8 mouse cellular contexts compared by ENCODE assay signal in genomic region chr13:73732742-73733700, GRCm38 (mm10). TPM values are rescaled to one million over a fixed set of nuclear protein-coding genes. Genes with fewer than 3 reads are reported as not detected.
A peak's percentile ranks its signal among the peaks of the same experiment; 100 is the strongest.
DNase-seq lines count a peak whose midpoint lies in the region; ATAC-seq and TF ChIP-seq lines count a peak whose summit lies in the region.

TSS of gene Slc12a7 (plus strand) at chr13:73733094.

- peak within 1 kb of the TSS; percentile 41 for H3K9ac ChIP-seq in forebrain, embryonic 14.5 days (ENCODE audit: low read length)
- H3K9ac ChIP-seq in hindbrain, postnatal 0 days (replicated peaks; ENCODE audit: low read length) = 0 out of 2 replicates have a peak within 1 kb of the TSS, but pooled peaks have one; percentile 24
- H3K9ac ChIP-seq in lung, embryonic 14.5 days = peak within 1 kb of the TSS; percentile 6; the same call in 1 of the 2 replicates

- H3K27me3 ChIP-seq in C2C12 (ENCODE audit: control insufficient read depth, insufficient read depth, insufficient read length) = no peaks in the 10 kb centered on the region
- peaks cover 10% of the 10 kb centered on the region; the same call in 1 of the 2 replicates for H3K27me3 ChIP-seq in forebrain, embryonic 14.5 days (replicated peaks; ENCODE audit: control insufficient read depth, insufficient read depth, low read length)
- H3K27me3 ChIP-seq in hindbrain, postnatal 0 days (ENCODE audit: insufficient read depth, low read length) = no peaks in the 10 kb centered on the region
- peaks cover 11% of the 10 kb centered on the region; the same call in 1 of the 2 replicates for H3K27me3 ChIP-seq in lung, embryonic 14.5 days (ENCODE audit: insufficient read depth, low read length)

- H3K4me2 ChIP-seq in forebrain, embryonic 14.5 days (ENCODE audit: low read length) = peak within 1 kb of the TSS; percentile 56
- H3K4me2 ChIP-seq in hindbrain, postnatal 0 days (ENCODE audit: low read depth, low read length) = peak within 1 kb of the TSS; percentile 62
- H3K4me2 ChIP-seq in lung, embryonic 14.5 days = peak within 1 kb of the TSS; percentile 63

- 0 out of 2 replicates have a peak, but pooled peaks cover 3% of the 10 kb centered on the region for H3K4me1 ChIP-seq in forebrain, embryonic 14.5 days (ENCODE audit: control insufficient read depth, insufficient read depth, low read length)
- peaks cover 9% of the 10 kb centered on the region for H3K4me1 ChIP-seq in hindbrain, postnatal 0 days (ENCODE audit: insufficient read depth, low read length)
- no peaks in the 10 kb centered on the region for H3K4me1 ChIP-seq in lung, embryonic 14.5 days (ENCODE audit: insufficient read depth)

- no peak within 1 kb of the TSS for H3K27ac ChIP-seq in forebrain, embryonic 14.5 days (ENCODE audit: low read depth, low read length)
- no peak within 1 kb of the TSS for H3K27ac ChIP-seq in hindbrain, postnatal 0 days
- no peak within 1 kb of the TSS for H3K27ac ChIP-seq in lung, embryonic 14.5 days (ENCODE audit: low read depth)

- 5% methylated on average over 41 of the region's 48 CpGs for WGBS in forebrain, embryonic 14.5 days
- WGBS in hindbrain, postnatal 0 days = 4% methylated on average over 46 of the region's 48 CpGs
- WGBS in lung, embryonic 14.5 days = 5% methylated on average over 45 of the region's 48 CpGs

- no peak within 1 kb of the TSS for H3ac ChIP-seq in C2C12 (ENCODE audit: control insufficient read depth, insufficient read length, low read depth)

- no peaks in the 10 kb centered on the region for H3K36me3 ChIP-seq in C2C12 (ENCODE audit: control insufficient read depth, insufficient read depth)
- H3K36me3 ChIP-seq in forebrain, embryonic 14.5 days (ENCODE audit: control insufficient read depth, insufficient read depth, low read length) = no peaks in the 10 kb centered on the region
- H3K36me3 ChIP-seq in hindbrain, postnatal 0 days (ENCODE audit: insufficient read depth, low read length) = no peaks in the 10 kb centered on the region
- no peaks in the 10 kb centered on the region for H3K36me3 ChIP-seq in lung, embryonic 14.5 days (ENCODE audit: insufficient read depth)

- H3K9me3 ChIP-seq in forebrain, embryonic 14.5 days (replicated peaks; ENCODE audit: control insufficient read depth, low read length) = no peaks in the 10 kb centered on the region
- H3K9me3 ChIP-seq in hindbrain, postnatal 0 days (ENCODE audit: low read length) = no peaks in the 10 kb centered on the region
- H3K9me3 ChIP-seq in lung, embryonic 14.5 days (ENCODE audit: low read depth, low read length) = no peaks in the 10 kb centered on the region

- H3K4me3 ChIP-seq in C2C12 (ENCODE audit: insufficient read depth, poor library complexity, severe bottlenecking) = no peak within 1 kb of the TSS
- H3K4me3 ChIP-seq in forebrain, embryonic 14.5 days (ENCODE audit: low read depth, low read length) = peak within 1 kb of the TSS; percentile 29
- peak within 1 kb of the TSS; percentile 30 for H3K4me3 ChIP-seq in hindbrain, postnatal 0 days (ENCODE audit: low read length)
- H3K4me3 ChIP-seq in lung, embryonic 14.5 days (ENCODE audit: low read depth, low read length) = peak within 1 kb of the TSS; percentile 32

- no peaks in the 10 kb centered on the region for H3K79me2 ChIP-seq in C2C12 (ENCODE audit: control insufficient read depth, insufficient read depth)

- ATAC-seq in forebrain, embryonic 14.5 days = peak; percentile 59
- peak; percentile 56 for ATAC-seq in hindbrain, postnatal 0 days
- ATAC-seq in lung, embryonic 14.5 days (ENCODE audit: insufficient read depth) = peak; percentile 71; the same call in 1 of the 2 replicates

- no peak for TF ChIP-seq CTCF in C2C12 (IDR thresholded peaks at IDR 0.05; ENCODE audit: control insufficient read depth, insufficient read depth, insufficient read length)
- TF ChIP-seq CTCF in hindbrain, postnatal 0 days (IDR thresholded peaks at IDR 0.05; ENCODE audit: low read depth) = no peak
- no peak for TF ChIP-seq CTCF in lung, embryonic 14.5 days (IDR thresholded peaks at IDR 0.05; ENCODE audit: low read depth)

- peak; percentile 69 for DNase-seq in ZHBTc4 (ENCODE audit: low read depth, low spot score)
- peak; percentile 11 for DNase-seq in forebrain, embryonic 14.5 days (ENCODE audit: low spot score)
- peak; percentile 8 for DNase-seq in hindbrain, postnatal 0 days (ENCODE audit: low spot score)
- DNase-seq in lung, embryonic 14.5 days = peak; percentile 51
- DNase-seq in retina, postnatal 1 day = peak; percentile 49
- no peak for DNase-seq in frontal cortex, postnatal 10 days (ENCODE audit: low spot score in 2 of 2)
- DNase-seq in layer of hippocampus, postnatal 36 days = no peak

- H3K79me3 ChIP-seq in C2C12 (ENCODE audit: low read depth) = no peaks in the 10 kb centered on the region

TF ChIP-seq in C2C12, 6 proteins besides CTCF, POLR2A, EP300 and RAD21:
- no peak for TF ChIP-seq CEBPB (IDR thresholded peaks at IDR 0.05; ENCODE audit: low read depth)
- no peak for TF ChIP-seq MYOG (IDR thresholded peaks at IDR 0.05; ENCODE audit: control insufficient read depth, extremely low read depth, insufficient read length)
- TF ChIP-seq USF1 (IDR thresholded peaks at IDR 0.05; ENCODE audit: low read depth) = no peak
- TF ChIP-seq MYOD1 (IDR thresholded peaks at IDR 0.05; ENCODE audit: control insufficient read depth, insufficient read length, low read depth) = no peak
- no peak for TF ChIP-seq FOSL1 (IDR thresholded peaks at IDR 0.05; ENCODE audit: insufficient read depth, low read length, poor library complexity, severe bottlenecking)
- no peak for TF ChIP-seq MAX (IDR thresholded peaks at IDR 0.05)

RNA-seq across cellular contexts. Expression of gene Slc12a7, which starts in this region (rescaled TPM):
- 28.7 TPM for polyA plus RNA-seq in C2C12 (2012; fragmentation: generic; extraction: Trizol)
- 14.5 and 16.6 TPM in 2 replicates for polyA plus RNA-seq in forebrain, embryonic 14.5 days (2014; fragmentation: Nextera tagmentation; extraction: Ambion mirVana)
- 7.1 and 11.0 TPM in 2 replicates for total RNA-seq in hindbrain, postnatal 0 days (2014; rRNA removed)
- polyA plus RNA-seq in hindbrain, postnatal 0 days (2015; fragmentation: Nextera tagmentation; extraction: Ambion mirVana) = 4.2 and 4.3 TPM in 2 replicates
- polyA plus RNA-seq in lung, embryonic 14.5 days (2014; fragmentation: Nextera tagmentation; extraction: Ambion mirVana) = 17.9 and 19.7 TPM in 2 replicates
- total RNA-seq in layer of hippocampus, postnatal 36 days (2021) = 1 to 10 TPM; 4.4 to 5.3 TPM

Comparison
In these comparisons a context has a peak if more than half of its experiments do, and no peak if none do; other contexts are left out.
1. DNase-seq: peak in ZHBTc4 (single experiment), forebrain, embryonic 14.5 days (single experiment), hindbrain, postnatal 0 days (single experiment), lung, embryonic 14.5 days (single experiment) and retina, postnatal 1 day (single experiment); none in frontal cortex, postnatal 10 days (0 of 2) and layer of hippocampus, postnatal 36 days (0 of 2).
2. Peak in every context shown above with its lines, with median percentiles within 50 percentile points of each other: ATAC-seq, H3K4me2 ChIP-seq and H3K9ac ChIP-seq.